Mouse (Mus musculus): ENCODE measurements around the gene Me3.

The Me3 gene

GRCm38 (mm10) chr7:89664197-89664596 lies 32.0 kb downstream of the Me3 start:
- intact Hi-C loops (cut with DNase I): no loop called here

- intact Hi-C loops (cut with DNase I): no loop called here
Measured at GRCm38 (mm10) chr7:89666361-89666760, 34.2 kb downstream of the Me3 start.

GRCm38 (mm10) chr7:89667570-89667969 lies 35.4 kb downstream of the Me3 start:
- intact Hi-C loops (cut with DNase I): no loop called here

GRCm38 (mm10) chr7:89669461-89669860 lies 37.3 kb downstream of the Me3 start:
- intact Hi-C loops (cut with DNase I): no loop called here

- intact Hi-C loops (cut with DNase I): no loop called here
Measured at GRCm38 (mm10) chr7:89671104-89671831, 39.1 kb downstream of the Me3 start.

- intact Hi-C loops (cut with DNase I): no loop called here
Measured at GRCm38 (mm10) chr7:89676176-89676575, 44.0 kb downstream of the Me3 start.

GRCm38 (mm10) chr7:89677850-89678249 lies 45.7 kb downstream of the Me3 start:
- intact Hi-C loops (cut with DNase I): no loop called here

GRCm38 (mm10) chr7:89678719-89679118 lies 46.5 kb downstream of the Me3 start:
- intact Hi-C loops (cut with DNase I): no loop called here

- intact Hi-C loops (cut with DNase I): no loop called here
Measured at GRCm38 (mm10) chr7:89679139-89679538, 46.9 kb downstream of the Me3 start.

GRCm38 (mm10) chr7:89679621-89680140 lies 47.5 kb downstream of the Me3 start:
- intact Hi-C loops (cut with DNase I): no loop called here

- intact Hi-C loops (cut with DNase I): no loop called here
Measured at GRCm38 (mm10) chr7:89680891-89681290, 48.7 kb downstream of the Me3 start.

- intact Hi-C loops (cut with DNase I): no loop called here
Measured at GRCm38 (mm10) chr7:89681666-89682470, 49.7 kb downstream of the Me3 start.

GRCm38 (mm10) chr7:89698186-89698585 lies 66.0 kb downstream of the Me3 start:
- intact Hi-C loops (cut with DNase I): no loop called here

- intact Hi-C loops (cut with DNase I): loop anchor here (10.0 kb wide), 1 partner anchor 145 kb away; no protein-coding TSS in a partner anchor
Measured at GRCm38 (mm10) chr7:89699668-89700350, 67.6 kb downstream of the Me3 start.

GRCm38 (mm10) chr7:89700511-89700910 lies 68.3 kb downstream of the Me3 start:
- intact Hi-C loops (cut with DNase I): loop anchor here (10.0 kb wide), 1 partner anchor 144 kb away; no protein-coding TSS in a partner anchor

- intact Hi-C loops (cut with DNase I): no loop called here
Measured at GRCm38 (mm10) chr7:89710776-89711175, 78.6 kb downstream of the Me3 start.

GRCm38 (mm10) chr7:89713059-89713458 lies 80.9 kb downstream of the Me3 start:
- intact Hi-C loops (cut with DNase I): no loop called here

GRCm38 (mm10) chr7:89716226-89716625 lies 84.0 kb downstream of the Me3 start:
- intact Hi-C loops (cut with DNase I): no loop called here

GRCm38 (mm10) chr7:89717521-89717920 lies 85.3 kb downstream of the Me3 start:
- intact Hi-C loops (cut with DNase I): no loop called here

- intact Hi-C loops (cut with DNase I): no loop called here
Measured at GRCm38 (mm10) chr7:89718264-89718663, 86.1 kb downstream of the Me3 start.

- intact Hi-C loops (cut with DNase I): no loop called here
Measured at GRCm38 (mm10) chr7:89720256-89720655, 88.1 kb downstream of the Me3 start.

- intact Hi-C loops (cut with DNase I): no loop called here
Measured at GRCm38 (mm10) chr7:89726712-89727111, 94.5 kb downstream of the Me3 start.
